Mouse (Mus musculus) large intestine, adult 2 months (tissue): ENCODE data around the gene Sema5a. TPM values are rescaled to one million over a fixed set of nuclear protein-coding genes. Genes with fewer than 3 reads are reported as not detected.

Experiments used
- DNase-seq: peaks from one replicate; pipeline ENCODE4 v3.0.0-alpha.2; 2012; ENCODE audit warnings: low read depth, low spot score
- WGBS: fragments of 180-500 bp; shearing (Covaris S2); methylation state at CpG from one replicate; pipeline ENCODE4 v1.1.7; 2018; 5-methylcytosine and 5-hydroxymethylcytosine counted together
- polyA plus RNA-seq: library from polyadenylated mRNA; depleted of rRNA; stranded (reverse); fragments of >200 nt; gene quantifications from 2 replicates; pipeline ENCODE4 v1.2.3, GENCODE M21; 2012

Gene Sema5a
- polyA plus RNA-seq, 1 experiment, result 3.9 TPM

GRCm38 (mm10) chr15:32296523-32296922, 51.9 kb downstream of the Sema5a start:
- DNase-seq, result no peak
- 83% methylated on average over 6 of the region's 6 CpGs for WGBS

GRCm38 (mm10) chr15:32297266-32297665, 52.7 kb downstream of the Sema5a start:
- no peak for DNase-seq
- 92% methylated on average over 5 of the region's 5 CpGs for WGBS

GRCm38 (mm10) chr15:32298525-32298924, 53.9 kb downstream of the Sema5a start:
- no peak for DNase-seq
- 73% methylated on average over 6 of the region's 6 CpGs for WGBS

GRCm38 (mm10) chr15:32300991-32301390, 56.4 kb downstream of the Sema5a start:
- 64% methylated on average over 4 of the region's 4 CpGs for WGBS

GRCm38 (mm10) chr15:32306557-32307243, 62.1 kb downstream of the Sema5a start:
- 69% methylated on average over 6 of the region's 6 CpGs for WGBS

More at GRCm38 (mm10) chr15:32300991-32301390, 56.4 kb downstream of the Sema5a start:
- DNase-seq, result no peak

GRCm38 (mm10) chr15:32310834-32311233, 66.2 kb downstream of the Sema5a start:
- WGBS, result 81% methylated on average over 8 of the region's 8 CpGs
- no peak for DNase-seq

More at GRCm38 (mm10) chr15:32306557-32307243, 62.1 kb downstream of the Sema5a start:
- no peak for DNase-seq

- no peak for DNase-seq
- WGBS, result 77% methylated on average over 8 of the region's 8 CpGs
Observed at GRCm38 (mm10) chr15:32311287-32311686, 66.7 kb downstream of the Sema5a start.

GRCm38 (mm10) chr15:32317074-32317473, 72.5 kb downstream of the Sema5a start:
- DNase-seq, result no peak
- WGBS, result 78% methylated on average over 5 of the region's 5 CpGs

GRCm38 (mm10) chr15:32320739-32321138, 76.1 kb downstream of the Sema5a start:
- DNase-seq, result no peak
- WGBS, result 51% methylated on average over 3 of the region's 3 CpGs

- 88% methylated on average over 5 of the region's 5 CpGs for WGBS
- no peak for DNase-seq
Observed at GRCm38 (mm10) chr15:32322455-32323220, 78.0 kb downstream of the Sema5a start.

- 95% methylated on average over 4 of the region's 4 CpGs for WGBS
Observed at GRCm38 (mm10) chr15:32323224-32323623, 78.6 kb downstream of the Sema5a start.

GRCm38 (mm10) chr15:32324105-32324504, 79.5 kb downstream of the Sema5a start:
- no peak for DNase-seq

More at GRCm38 (mm10) chr15:32323224-32323623, 78.6 kb downstream of the Sema5a start:
- DNase-seq, result no peak

GRCm38 (mm10) chr15:32328370-32329004, 83.9 kb downstream of the Sema5a start:
- 77% methylated on average over 4 of the region's 4 CpGs for whole genome bisulfite sequencing
- no peak for DNase-seq

More at GRCm38 (mm10) chr15:32324105-32324504, 79.5 kb downstream of the Sema5a start:
- 64% methylated on average over 7 of the region's 7 CpGs for WGBS

- 81% methylated on average over 10 of the region's 10 CpGs for WGBS
- DNase-seq, result no peak
Observed at GRCm38 (mm10) chr15:32329670-32330330, 85.2 kb downstream of the Sema5a start.

GRCm38 (mm10) chr15:32330427-32330826, 85.8 kb downstream of the Sema5a start:
- no peak for DNase-seq
- WGBS, result 84% methylated on average over 8 of the region's 8 CpGs

- WGBS, result 73% methylated on average over 2 of the region's 2 CpGs
- DNase-seq, result no peak
Observed at GRCm38 (mm10) chr15:32331037-32331436, 86.4 kb downstream of the Sema5a start.

- 65% methylated on average over 2 of the region's 2 CpGs for WGBS
- no peak for DNase-seq
Observed at GRCm38 (mm10) chr15:32333456-32333855, 88.8 kb downstream of the Sema5a start.

- no peak for DNase-seq
- 90% methylated on average over 3 of the region's 3 CpGs for WGBS
Observed at GRCm38 (mm10) chr15:32337810-32338209, 93.2 kb downstream of the Sema5a start.

GRCm38 (mm10) chr15:32338721-32339290, 94.2 kb downstream of the Sema5a start:
- no peak for DNase-seq
- 63% methylated on average over 3 of the region's 3 CpGs for WGBS
